Mouse (Mus musculus) cerebellum, adult 8-10 months (tissue): ENCODE measurements around the gene Prps1.
"Not testable (repeated sequence)": the region's sequence is repeated elsewhere in the genome, so short reads cannot be mapped to it uniquely, and the experiment has no call there.

Source experiments
- DNase-seq: peaks from one replicate; pipeline ENCODE4 v3.0.0; 2022

The Prps1 gene

DNA sequence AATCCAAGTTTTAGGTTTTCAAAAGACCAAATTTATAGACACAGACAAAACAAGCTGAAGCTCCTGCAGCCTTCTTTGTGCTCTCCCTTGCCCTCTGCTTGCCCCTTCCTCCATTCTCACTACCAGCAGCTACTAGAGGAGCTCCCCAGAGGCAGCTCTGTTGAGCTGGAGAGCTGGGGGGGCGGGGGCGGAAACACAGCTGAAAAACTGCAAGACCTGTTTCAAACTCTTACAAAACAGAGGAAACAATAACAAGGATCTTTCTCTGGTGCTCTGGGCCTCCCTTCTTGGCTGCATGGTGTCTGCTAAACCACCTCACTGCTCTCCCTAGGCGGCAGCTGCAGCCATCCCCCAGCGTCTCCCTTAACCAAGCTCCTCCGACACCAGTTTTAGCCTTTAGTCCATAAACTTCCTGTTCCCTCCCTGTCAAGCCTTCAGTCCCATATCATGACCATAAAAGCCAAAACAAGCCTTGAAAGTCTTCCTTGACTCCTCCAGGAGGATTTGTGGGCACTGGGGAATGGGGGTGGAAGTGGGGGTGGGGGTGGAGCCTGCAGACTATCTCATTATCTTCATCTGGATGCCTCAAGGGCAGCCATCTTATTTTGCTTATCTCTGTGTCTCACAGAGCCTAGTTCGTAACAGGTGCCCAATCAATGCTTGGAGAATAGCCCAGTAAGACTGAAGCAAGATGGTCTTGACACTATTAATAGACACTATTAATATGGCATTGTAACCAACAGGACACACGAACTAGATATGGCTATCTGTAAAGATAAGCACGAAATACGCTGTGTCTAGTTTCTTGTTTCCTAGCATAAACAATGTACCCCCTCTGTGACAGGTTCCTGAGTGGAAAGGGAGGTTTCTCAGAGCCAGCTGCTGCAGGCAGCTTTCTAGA, 45.2 kb downstream of the Prps1 start:
- no peak for DNase-seq

DNA sequence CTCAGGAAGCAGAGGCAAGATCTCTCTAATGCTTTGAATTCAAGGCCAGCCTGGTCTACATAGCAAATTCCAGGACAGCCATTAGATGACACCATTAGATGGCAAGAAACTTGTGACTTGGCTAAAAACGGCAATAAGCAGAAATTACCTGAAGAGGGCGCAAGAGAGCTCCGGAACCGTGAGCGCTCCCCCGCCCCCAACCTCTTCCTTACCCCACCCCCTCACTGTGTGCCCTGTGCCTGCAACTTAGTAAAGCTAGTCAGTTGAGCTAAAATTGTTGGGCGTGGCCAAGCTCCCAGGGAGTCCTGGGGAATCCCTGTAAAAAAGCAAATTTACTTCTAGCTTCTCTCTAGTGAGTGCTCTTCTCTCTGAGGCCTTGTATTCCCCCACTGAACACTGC, 47.5 kb downstream of the Prps1 start:
- peak; percentile 33 for DNase-seq

- DNase-seq, result no peak
Measured at GRCm38 (mm10) chrX:140505497-140506238, 49.3 kb downstream of the Prps1 start.

- no peak for DNase-seq
Measured at GRCm38 (mm10) chrX:140506436-140507180, 50.2 kb downstream of the Prps1 start.

- no peak for DNase-seq
Measured at GRCm38 (mm10) chrX:140507377-140507776, 51.0 kb downstream of the Prps1 start.

DNA sequence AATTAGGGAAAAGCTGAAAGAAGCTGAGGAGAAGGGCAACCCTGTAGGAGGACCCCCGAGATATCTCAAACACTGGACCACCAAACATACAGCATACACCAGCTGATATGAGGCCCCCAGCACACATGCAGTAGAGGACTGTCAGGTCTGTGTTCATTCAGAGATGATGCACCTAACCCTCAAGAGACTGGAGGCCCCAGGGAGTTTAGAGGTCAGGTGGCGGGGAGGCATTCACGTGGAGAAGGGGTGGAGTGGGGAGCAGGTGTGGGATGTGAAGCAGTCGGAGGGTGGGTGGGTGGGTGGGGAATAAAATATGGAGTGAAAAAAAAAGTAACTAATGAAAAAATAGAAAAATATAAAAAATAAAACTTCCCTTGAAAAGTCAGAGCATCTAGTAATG, 52.4 kb downstream of the Prps1 start:
- not testable (repeated sequence) for DNase-seq

DNA sequence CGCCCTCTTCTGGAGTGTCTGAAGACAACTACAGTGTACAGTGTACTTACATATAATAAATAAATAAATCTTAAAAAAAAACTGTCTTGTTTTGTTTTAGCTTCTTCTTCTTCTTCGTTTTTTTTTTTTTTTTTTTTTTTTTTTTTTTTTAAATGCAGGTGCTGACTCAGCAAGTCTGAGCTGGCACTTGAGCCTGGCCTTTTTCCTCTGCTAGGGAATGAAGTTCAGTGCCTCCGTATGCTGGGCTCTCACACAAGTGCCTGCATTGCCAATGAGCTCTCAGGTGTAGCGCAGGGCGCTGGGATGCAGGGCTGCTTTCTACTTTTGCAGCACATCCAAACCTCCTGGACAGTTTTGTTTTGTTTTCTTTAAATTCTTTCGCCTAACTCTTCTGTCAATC, 53.4 kb downstream of the Prps1 start:
- DNase-seq, result no peak

DNA sequence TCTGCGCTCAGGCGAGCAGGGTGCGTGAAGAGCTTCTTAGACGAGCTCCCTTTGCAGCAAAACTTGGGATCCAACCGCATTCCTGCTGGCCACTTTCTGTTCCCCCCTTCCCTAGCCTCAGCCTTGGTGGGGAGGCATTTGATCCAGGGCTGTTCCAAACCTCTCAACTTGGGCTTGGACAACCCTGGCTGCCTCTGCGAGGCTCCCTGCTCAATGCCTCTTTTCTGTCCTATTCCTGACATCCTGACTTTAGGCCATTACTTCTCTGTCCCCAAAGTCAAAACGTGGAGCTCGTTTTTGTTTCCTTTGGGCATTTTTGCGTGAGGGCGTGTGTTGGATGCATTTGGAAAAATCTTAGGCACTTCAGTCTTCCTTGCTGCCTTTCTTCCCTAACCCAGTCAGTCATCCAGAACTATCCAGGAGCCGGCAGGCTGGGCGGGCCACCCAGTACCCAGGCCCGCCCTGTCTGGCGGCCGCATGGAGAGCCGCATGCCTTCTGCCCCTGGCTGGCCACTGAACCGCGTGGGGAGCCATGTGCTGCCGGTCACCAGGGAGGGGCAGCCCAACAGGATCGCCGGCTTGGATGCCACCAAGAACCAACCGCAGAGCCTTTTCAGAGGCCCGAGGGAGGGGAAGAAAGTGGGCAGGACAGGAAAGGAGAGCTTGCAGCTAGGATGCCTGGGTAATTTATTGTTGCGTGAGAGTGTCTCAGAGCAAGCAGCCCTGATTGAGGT, 54.5 kb downstream of the Prps1 start:
- DNase-seq, result peak; percentile 25

- no peak for DNase-seq
Measured at GRCm38 (mm10) chrX:140511687-140512651, 55.6 kb downstream of the Prps1 start.

- DNase-seq, result no peak
Measured at GRCm38 (mm10) chrX:140513379-140513778, 57.0 kb downstream of the Prps1 start.

- no peak for DNase-seq
Measured at GRCm38 (mm10) chrX:140518351-140518750, 61.9 kb downstream of the Prps1 start.

DNA sequence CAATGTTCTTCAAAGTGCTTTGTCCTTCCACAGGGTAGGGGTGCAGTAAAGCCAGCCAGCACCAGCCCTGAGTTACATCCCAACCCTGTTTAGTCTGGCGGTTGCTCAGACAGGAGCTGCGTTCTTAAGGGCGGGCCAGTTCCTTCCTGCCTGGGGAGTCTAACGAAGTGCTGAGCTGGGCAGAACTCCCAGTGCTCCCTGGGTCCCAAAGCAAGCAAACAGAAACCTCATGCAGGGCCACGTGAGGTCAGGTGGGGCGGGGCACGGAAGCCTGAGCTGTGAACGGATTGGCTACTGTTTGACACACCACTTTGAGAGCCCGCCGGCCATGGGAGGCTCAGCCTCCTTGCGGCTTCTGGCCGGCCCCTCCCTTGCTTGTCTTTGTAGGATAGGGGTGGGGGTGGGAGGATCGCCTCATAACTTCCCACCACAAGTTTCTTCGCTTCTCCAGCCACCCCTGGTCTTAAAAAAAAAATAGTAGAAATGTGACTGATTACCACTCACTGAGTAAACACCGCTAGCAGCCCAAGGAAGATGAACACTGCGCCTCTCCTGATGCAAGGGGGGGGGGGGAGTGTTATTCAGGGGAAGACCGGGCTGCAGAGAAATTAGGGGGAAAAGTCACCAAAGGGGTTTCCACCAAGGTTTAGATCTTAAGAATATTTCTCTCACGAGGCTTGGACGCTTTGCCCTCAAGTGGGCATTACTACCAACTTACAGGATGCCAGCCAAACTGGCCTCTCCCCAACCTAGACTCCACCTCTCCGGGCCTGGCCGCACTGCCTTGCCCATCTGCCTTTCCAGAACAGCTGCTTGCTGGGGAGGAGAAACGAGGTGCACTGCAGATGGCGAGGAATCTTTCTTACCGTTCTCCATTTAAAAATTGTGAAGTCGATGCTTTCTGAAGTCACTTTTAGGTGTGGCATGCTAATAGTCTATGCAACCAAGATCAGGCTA, 64.0 kb downstream of the Prps1 start:
- peak; percentile 72 for DNase-seq

DNA sequence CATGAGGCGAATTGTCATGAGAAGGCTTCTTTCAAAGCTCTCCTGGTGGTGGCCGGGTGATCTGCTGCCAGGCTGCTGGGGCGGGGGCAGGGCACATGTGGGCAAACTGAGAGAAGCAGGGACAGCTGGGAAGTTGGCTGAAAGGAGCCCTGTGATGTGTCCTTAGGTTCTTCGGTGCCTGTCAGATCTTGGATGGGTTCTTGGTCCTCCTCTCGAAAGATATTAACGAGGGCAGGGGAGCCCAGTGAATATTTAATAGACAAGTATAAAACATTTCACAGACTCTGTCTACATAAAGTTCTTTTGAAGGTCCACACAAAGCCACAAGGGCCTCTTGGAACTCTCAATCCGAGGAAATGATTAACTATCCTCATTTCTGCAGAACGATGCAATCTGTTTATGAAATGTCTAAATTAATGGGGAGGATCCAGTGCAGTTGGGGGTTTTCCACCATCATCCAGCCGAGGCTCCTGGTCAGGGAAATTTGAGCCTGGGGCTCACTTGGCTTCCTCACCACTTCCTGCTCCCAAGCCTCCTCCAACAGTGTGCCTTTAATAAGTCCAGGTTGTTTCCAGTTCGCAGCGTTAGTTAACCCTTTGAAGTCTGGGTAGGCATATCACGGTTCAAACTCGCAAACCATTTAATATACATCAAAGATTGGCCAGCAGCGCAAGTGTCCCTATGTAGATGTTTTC, 65.8 kb downstream of the Prps1 start:
- DNase-seq, result no peak

- DNase-seq, result no peak
Measured at GRCm38 (mm10) chrX:140524231-140524630, 67.8 kb downstream of the Prps1 start.
